Mouse (Mus musculus) midbrain, embryonic 14.5 days (tissue): ENCODE data around the gene Nckap5. TPM values are rescaled to one million over a fixed set of nuclear protein-coding genes. Genes with fewer than 3 reads are reported as not detected.

ENCODE experiments used
- ATAC-seq: fragments of 200-750 bp; cut with Nextera tagmentation; 2 replicates; pipeline ENCODE4 v1.8.0; 2017; ENCODE audit warnings: moderate number of reproducible peaks, moderate library complexity; ENCODE audit not compliant: low FRiP score, low TSS enrichment
- DNase-seq: peaks from one replicate; pipeline ENCODE4 v3.0.0-alpha.2; 2015
- H3K27ac ChIP-seq: fragments of 300-500 bp; sonication (generic); replicated peaks from 2 replicates; pipeline ENCODE4 v1.5.1; 2014; ENCODE audit warnings: mild to moderate bottlenecking, low read depth, low read length, moderate library complexity
- H3K27me3 ChIP-seq: fragments of 300-500 bp; sonication (generic); 2 replicates; pipeline ENCODE4 v1.6.1; 2014; ENCODE audit warnings: low read length, control low read depth, mixed read lengths; ENCODE audit not compliant: control insufficient read depth, insufficient read depth
- H3K36me3 ChIP-seq: fragments of 300-500 bp; sonication (generic); 2 replicates; pipeline ENCODE4 v1.6.1; 2014; ENCODE audit warnings: low read length, control low read depth; ENCODE audit not compliant: control insufficient read depth, insufficient read depth
- H3K4me1 ChIP-seq: fragments of 300-500 bp; sonication (generic); 2 replicates; pipeline ENCODE4 v1.6.1; 2014; ENCODE audit warnings: mild to moderate bottlenecking, antibody characterized with exemption, low read length, control low read depth; ENCODE audit not compliant: control insufficient read depth, insufficient read depth
- H3K4me2 ChIP-seq: fragments of 300-500 bp; sonication (generic); 2 replicates; pipeline ENCODE4 v1.6.1; 2014; ENCODE audit warnings: mild to moderate bottlenecking, low read length, moderate library complexity
- H3K4me3 ChIP-seq: fragments of 300-500 bp; sonication (generic); replicated peaks from 2 replicates; pipeline ENCODE4 v1.5.1; 2014; ENCODE audit warnings: low read depth, low read length
- H3K9ac ChIP-seq: fragments of 300-500 bp; sonication (generic); replicated peaks from 2 replicates; pipeline ENCODE4 v1.6.1; 2014; ENCODE audit warnings: mild to moderate bottlenecking, low read length, moderate library complexity
- H3K9me3 ChIP-seq: fragments of 300-500 bp; sonication (generic); 2 replicates; pipeline ENCODE4 v1.6.1; 2016; ENCODE audit warnings: low read length, control low read depth, mixed read lengths; ENCODE audit not compliant: control insufficient read depth
- WGBS: fragments of 180-500 bp; shearing (Covaris S2); extraction: QIAGEN DNeasy Blood & Tissue Kit; methylation state at CpG from one replicate; pipeline ENCODE4 v1.1.7; 2014; 5-methylcytosine and 5-hydroxymethylcytosine counted together
- polyA plus RNA-seq: library from polyadenylated mRNA; unstranded; fragments of >200 nt; fragmentation: Nextera tagmentation; extraction: Ambion mirVana; gene quantifications from 2 replicates; pipeline ENCODE4 v1.2.1, GENCODE M21; 2014

Gene Nckap5
- polyA plus RNA-seq, 1 experiment from 2014 or later = 14.6 TPM

- no peaks in the 10 kb centered on the region for H3K9me3 ChIP-seq
- 81% methylated on average over 6 of the region's 6 CpGs for WGBS
- 0 out of 2 replicates have a peak, but pooled peaks cover 3% of the 10 kb centered on the region for H3K4me1 ChIP-seq
- H3K36me3 ChIP-seq = no peaks in the 10 kb centered on the region
- H3K27ac ChIP-seq = no peak overlapping the region
- no peak overlapping the region for H3K9ac ChIP-seq
- DNase-seq = peak; percentile 15
- no peak overlapping the region for H3K4me2 ChIP-seq
- ATAC-seq = no peak; the same call in 1 of the 2 replicates
- no peak overlapping the region for H3K4me3 ChIP-seq
- no peaks in the 10 kb centered on the region for H3K27me3 ChIP-seq
Measured at GRCm38 (mm10) chr1:126484664-126485087, 345.9 kb downstream of the Nckap5 start.

GRCm38 (mm10) chr1:126483665-126484064, 346.9 kb downstream of the Nckap5 start:
- no peak for DNase-seq
- WGBS = 90% methylated on average over 3 of the region's 3 CpGs
- no peak for ATAC-seq

GRCm38 (mm10) chr1:126481459-126482228, 349.0 kb downstream of the Nckap5 start:
- no peak for ATAC-seq
- Histone ChIP-seq H3K9ac (no peak overlapping the region), H3K4me3 (no peak overlapping the region), H3K36me3 (no peaks in the 10 kb centered on the region), H3K4me1 (no peaks in the 10 kb centered on the region), H3K27ac (no peak overlapping the region), H3K4me2 (no peak overlapping the region), H3K27me3 (no peaks in the 10 kb centered on the region), H3K9me3 (no peaks in the 10 kb centered on the region)
- no peak for DNase-seq
- 90% methylated on average over 7 of the region's 7 CpGs for WGBS

More at GRCm38 (mm10) chr1:126483665-126484064, 346.9 kb downstream of the Nckap5 start:
- H3K4me3 ChIP-seq = no peak overlapping the region
- no peaks in the 10 kb centered on the region for H3K27me3 ChIP-seq
- H3K9me3 ChIP-seq = no peaks in the 10 kb centered on the region
- no peak overlapping the region for H3K9ac ChIP-seq
- no peaks in the 10 kb centered on the region for H3K36me3 ChIP-seq
- no peak overlapping the region for H3K4me2 ChIP-seq
- no peaks in the 10 kb centered on the region for H3K4me1 ChIP-seq
- no peak overlapping the region for H3K27ac ChIP-seq

GRCm38 (mm10) chr1:126473044-126473443, 357.6 kb downstream of the Nckap5 start:
- Histone ChIP-seq H3K36me3 (no peaks in the 10 kb centered on the region), H3K27ac (no peak overlapping the region), H3K27me3 (no peaks in the 10 kb centered on the region), H3K4me2 (no peak overlapping the region), H3K4me1 (no peaks in the 10 kb centered on the region), H3K9ac (no peak overlapping the region), H3K4me3 (no peak overlapping the region), H3K9me3 (no peaks in the 10 kb centered on the region)
- ATAC-seq = no peak
- 87% methylated on average over 5 of the region's 5 CpGs for WGBS
- DNase-seq = no peak

- Histone ChIP-seq H3K4me1 (no peaks in the 10 kb centered on the region), H3K36me3 (no peaks in the 10 kb centered on the region), H3K27ac (no peak overlapping the region), H3K4me2 (no peak overlapping the region), H3K9ac (no peak overlapping the region), H3K27me3 (no peaks in the 10 kb centered on the region), H3K4me3 (no peak overlapping the region), H3K9me3 (no peaks in the 10 kb centered on the region)
- DNase-seq = no peak
- 79% methylated on average over 2 of the region's 2 CpGs for WGBS
- ATAC-seq = no peak
Measured at GRCm38 (mm10) chr1:126471419-126471818, 359.2 kb downstream of the Nckap5 start.

DNA sequence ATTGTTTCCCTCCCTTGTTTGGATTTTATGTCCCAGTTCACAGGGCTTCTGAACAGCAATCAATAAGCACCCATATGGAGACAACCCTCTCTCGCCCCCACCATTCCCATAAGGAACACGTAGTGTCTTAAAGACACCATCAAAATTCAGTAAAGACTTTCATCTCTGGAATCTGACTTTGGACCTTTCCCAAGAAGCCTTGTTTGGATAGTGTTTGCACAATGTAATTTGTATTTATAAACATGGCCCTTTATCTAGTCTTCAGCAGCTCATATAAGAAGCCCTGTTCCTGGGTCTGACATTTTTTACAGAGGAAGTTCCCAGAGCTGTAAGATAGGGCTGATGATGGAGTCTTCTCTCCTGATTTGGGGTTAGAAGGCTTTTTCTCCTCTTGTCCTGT, 359.7 kb downstream of the Nckap5 start:
- no peak for ATAC-seq
- no peak overlapping the region for H3K4me2 ChIP-seq
- H3K36me3 ChIP-seq = no peaks in the 10 kb centered on the region
- no peaks in the 10 kb centered on the region for H3K27me3 ChIP-seq
- 76% methylated on average over 2 of the region's 2 CpGs for WGBS
- 0 out of 2 replicates have a peak overlapping the region, but pooled peaks have one; percentile 26 for H3K27ac ChIP-seq
- H3K9me3 ChIP-seq = no peaks in the 10 kb centered on the region
- no peaks in the 10 kb centered on the region for H3K4me1 ChIP-seq
- H3K4me3 ChIP-seq = no peak overlapping the region
- no peak for DNase-seq
- no peak overlapping the region for H3K9ac ChIP-seq

DNA sequence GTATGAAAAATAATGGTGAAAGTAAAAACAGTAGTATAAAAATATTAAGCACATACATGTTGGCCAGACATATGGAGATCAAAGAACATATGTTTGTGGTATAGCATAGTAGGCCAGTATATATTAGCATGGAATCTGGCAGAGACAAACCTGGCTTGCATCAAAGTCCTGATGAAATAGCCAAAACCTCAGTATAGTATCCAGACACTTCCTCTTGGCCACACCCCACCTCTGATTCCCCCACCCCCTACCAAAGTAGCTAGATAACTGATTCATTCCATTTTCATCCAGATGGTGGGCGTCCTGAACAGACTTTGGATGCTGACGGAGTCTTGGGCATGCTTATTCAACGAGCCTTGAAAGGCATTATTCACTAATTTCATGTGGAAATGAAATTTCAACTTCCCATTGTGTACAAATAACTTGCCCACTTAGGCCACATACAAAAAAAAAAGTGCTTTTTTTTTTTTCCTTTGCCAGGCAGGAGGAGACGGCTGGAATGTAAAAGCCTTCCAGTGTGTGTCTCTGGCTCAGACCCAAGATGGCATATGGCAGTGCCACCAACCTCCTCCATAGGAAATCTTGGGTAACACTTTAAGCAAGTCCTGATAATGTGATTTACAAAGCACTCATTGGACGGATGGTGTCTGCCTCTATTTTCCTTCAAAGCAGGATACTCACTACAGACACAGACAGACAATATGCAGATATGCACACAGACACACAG, 360.6 kb downstream of the Nckap5 start:
- no peaks in the 10 kb centered on the region for H3K36me3 ChIP-seq
- no peaks in the 10 kb centered on the region for H3K9me3 ChIP-seq
- ATAC-seq = 0 out of 2 replicates have a peak, but pooled peaks have one; percentile 17
- 40% methylated on average over 5 of the region's 5 CpGs for WGBS
- H3K4me2 ChIP-seq = no peak overlapping the region
- H3K27ac ChIP-seq = no peak overlapping the region
- H3K4me1 ChIP-seq = no peaks in the 10 kb centered on the region
- H3K27me3 ChIP-seq = no peaks in the 10 kb centered on the region
- no peak overlapping the region for H3K4me3 ChIP-seq
- peak; percentile 54 for DNase-seq
- H3K9ac ChIP-seq = no peak overlapping the region

- no peak overlapping the region for H3K4me3 ChIP-seq
- H3K9me3 ChIP-seq = no peaks in the 10 kb centered on the region
- peak overlapping the region; percentile 5; the same call in 1 of the 2 replicates for H3K4me2 ChIP-seq
- no peaks in the 10 kb centered on the region for H3K27me3 ChIP-seq
- H3K4me1 ChIP-seq = peaks cover 4% of the 10 kb centered on the region; the same call in 1 of the 2 replicates
- H3K36me3 ChIP-seq = no peaks in the 10 kb centered on the region
- WGBS = 21% methylated on average over 11 of the region's 11 CpGs
- 0 out of 2 replicates have a peak overlapping the region, but pooled peaks have one; percentile 10 for H3K27ac ChIP-seq
- H3K9ac ChIP-seq = no peak overlapping the region
- DNase-seq (peak; percentile 53), ATAC-seq (no peak; the same call in 1 of the 2 replicates)
Measured at GRCm38 (mm10) chr1:126461527-126462354, 368.9 kb downstream of the Nckap5 start.
